Mouse (Mus musculus): ENCODE data around the gene Hamp2.
A peak's percentile ranks its signal among the peaks of the same experiment; 100 is the strongest.

The Hamp2 gene

GRCm38 (mm10) chr7:30890681-30891080, 33.8 kb downstream of the Hamp2 start:
- no peak for DNase-seq

- no peak for DNase-seq
Measured at GRCm38 (mm10) chr7:30888786-30889185, 35.7 kb downstream of the Hamp2 start.

- no peak for DNase-seq
Measured at GRCm38 (mm10) chr7:30887568-30888188, 36.8 kb downstream of the Hamp2 start.

- DNase-seq, result no peak
Measured at GRCm38 (mm10) chr7:30886852-30887251, 37.6 kb downstream of the Hamp2 start.

- DNase-seq, result no peak
Measured at GRCm38 (mm10) chr7:30884047-30884446, 40.4 kb downstream of the Hamp2 start.

GRCm38 (mm10) chr7:30881367-30881766, 43.1 kb downstream of the Hamp2 start:
- DNase-seq, result no peak

- no peak for DNase-seq
Measured at GRCm38 (mm10) chr7:30880176-30880575, 44.3 kb downstream of the Hamp2 start, which contains the start of gene Cd22. Gene Cd22, minus strand, starts transcription at chr7:30880342.

- DNase-seq, result no peak
Measured at GRCm38 (mm10) chr7:30878950-30879349, 45.5 kb downstream of the Hamp2 start.

- DNase-seq, result peak; percentile 78 to 93
Measured at GRCm38 (mm10) chr7:30873083-30873482, 51.4 kb downstream of the Hamp2 start.

Measured in kidney, postnatal 25 days (tissue).